Comparison of ENCODE assay signal across 8 mouse cellular contexts in the genomic region with DNA sequence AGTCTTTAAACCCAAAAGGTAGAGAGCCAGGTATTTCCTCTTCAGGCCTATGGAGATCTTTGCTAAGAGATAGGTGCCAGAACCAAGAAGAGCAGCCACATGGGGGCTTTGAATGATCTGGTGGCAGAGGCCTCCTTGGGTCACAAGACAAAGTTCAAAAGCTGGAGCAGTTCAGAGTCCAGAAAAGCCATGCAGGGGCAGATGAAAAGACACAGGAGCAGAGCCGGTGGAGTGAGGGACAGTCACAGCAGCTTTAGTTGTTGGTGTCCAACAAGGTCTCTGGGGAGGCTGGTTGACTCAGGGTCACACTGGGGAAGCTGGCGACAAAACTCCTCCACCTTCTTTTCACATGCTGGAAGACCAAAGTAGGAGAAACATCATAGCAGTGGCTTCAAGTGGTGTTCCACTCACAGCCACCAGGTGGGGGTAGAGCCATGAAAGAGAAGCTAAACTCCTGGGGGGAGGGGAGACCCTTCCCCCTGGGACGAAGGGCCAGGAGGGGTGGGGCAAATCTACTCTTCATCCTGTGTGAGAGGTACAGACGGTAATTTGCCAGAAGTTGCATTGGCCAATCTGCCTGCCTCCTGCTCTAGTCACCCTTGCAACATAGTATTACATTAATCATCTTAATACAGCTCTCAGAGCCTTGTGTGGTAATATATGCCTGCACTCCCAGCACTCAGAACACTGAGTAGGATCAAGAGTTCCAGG. TPM values are rescaled to one million over a fixed set of nuclear protein-coding genes. Genes with fewer than 3 reads are reported as not detected.
DNase-seq lines count a peak whose midpoint lies in the region; ATAC-seq and TF ChIP-seq lines count a peak whose summit lies in the region.

No protein-coding gene starts in this region.

- H3K27me3 ChIP-seq in midbrain, embryonic 11.5 days (ENCODE audit: control insufficient read depth, insufficient read depth, low read length), result no peaks in the 10 kb centered on the region
- H3K27me3 ChIP-seq in small intestine, adult 2 months (ENCODE audit: control insufficient read depth, insufficient read depth, low read length), result no peaks in the 10 kb centered on the region

- H3K9me3 ChIP-seq in midbrain, embryonic 11.5 days (ENCODE audit: control insufficient read depth, low read length), result no peaks in the 10 kb centered on the region

- intact Hi-C loops in heart, postnatal 25 days (cut with DNase I), result loop anchor here (2.0 to 5.0 kb wide), 2 partner anchors 125 to 245 kb away; no protein-coding TSS in a partner anchor
- intact Hi-C loops in gastrocnemius, adult 2 months (cut with DNase I), result loop anchor here (2.0 to 10.0 kb wide), 4 partner anchors 90 to 357 kb away; partner anchors contain the start of gene Ctsf
- intact Hi-C loops in left cerebral cortex, postnatal 36 days (cut with DNase I), result loop anchor here (5.0 kb wide), 2 partner anchors 130 to 245 kb away; partner anchors contain the start of gene Rce1

- 0 out of 2 replicates have a peak, but pooled peaks have one; percentile 0 for TF ChIP-seq POLR2A in small intestine, adult 2 months (IDR thresholded peaks at IDR 0.05; ENCODE audit: low read depth, low read length)

- no peaks in the 10 kb centered on the region for H3K36me3 ChIP-seq in midbrain, embryonic 11.5 days (ENCODE audit: control insufficient read depth, insufficient read depth, low read length)
- no peaks in the 10 kb centered on the region for H3K36me3 ChIP-seq in small intestine, adult 2 months (ENCODE audit: control insufficient read depth, insufficient read depth, low read length)

- 0% methylated on average over 4 of the region's 4 CpGs for WGBS in midbrain, embryonic 11.5 days
- 4% methylated on average over 4 of the region's 4 CpGs for WGBS in small intestine, adult 2 months

- peak; percentile 57 for ATAC-seq in midbrain, embryonic 11.5 days (ENCODE audit: low FRiP score)

- no peak overlapping the region for H3K4me3 ChIP-seq in gastrocnemius, adult 2 months
- no peak overlapping the region for H3K4me3 ChIP-seq in midbrain, embryonic 11.5 days (ENCODE audit: low read depth, low read length)
- H3K4me3 ChIP-seq in small intestine, adult 2 months (ENCODE audit: low read depth, low read length), result peak overlapping the region; percentile 71

- H3K4me1 ChIP-seq in midbrain, embryonic 11.5 days (ENCODE audit: control insufficient read depth, insufficient read depth, low read length), result no peaks in the 10 kb centered on the region
- peaks cover 36% of the 10 kb centered on the region for H3K4me1 ChIP-seq in small intestine, adult 2 months (ENCODE audit: control insufficient read depth, insufficient read depth, insufficient read length, low read length)

- TF ChIP-seq CTCF in gastrocnemius, adult 2 months (IDR thresholded peaks at IDR 0.05), result peak; percentile 96
- TF ChIP-seq CTCF in small intestine, adult 2 months (IDR thresholded peaks at IDR 0.05; ENCODE audit: extremely low read depth, insufficient read length, insufficient replicate concordance, low read depth, low read length), result peak; percentile 88; the same call in 1 of the 2 replicates

- peak; percentile 94 for DNase-seq in heart, adult 11 months
- DNase-seq in heart, postnatal 25 days (ENCODE audit: low spot score), result no peak
- peak; percentile 66 to 83 for DNase-seq in cerebellum, postnatal 4 days (ENCODE audit: low spot score in 2 of 2)
- DNase-seq in gastrocnemius, adult 2 months, result peak; percentile 71
- DNase-seq in induced T-regulatory cell, adult 2 months (ENCODE audit: low read depth), result peak; percentile 83
- DNase-seq in left cerebral cortex, postnatal 36 days (ENCODE audit: low spot score in 2 of 2), result peak; percentile 55 to 62
- peak; percentile 98 for DNase-seq in midbrain, embryonic 11.5 days (ENCODE audit: low spot score, missing footprints)

- peak overlapping the region; percentile 7; the same call in 1 of the 2 replicates for H3K4me2 ChIP-seq in midbrain, embryonic 11.5 days

- H3K9ac ChIP-seq in midbrain, embryonic 11.5 days (ENCODE audit: low read length), result no peak overlapping the region

- peak overlapping the region; percentile 60 for H3K27ac ChIP-seq in gastrocnemius, adult 2 months
- H3K27ac ChIP-seq in midbrain, embryonic 11.5 days (ENCODE audit: low read depth, low read length), result no peak overlapping the region
- peak overlapping the region; percentile 98 for H3K27ac ChIP-seq in small intestine, adult 2 months (ENCODE audit: insufficient read depth, low read depth, low read length)

RNA-seq across cellular contexts. Expression of gene 2010003K11Rik, which starts 1.0 kb away (rescaled TPM):
- under 1 TPM in 1 of 2 experiments, not detected in 1; 0.22 TPM for total RNA-seq in heart, postnatal 25 days (2021)
- not detected for total RNA-seq in gastrocnemius, adult 2 months (2021)
- not detected for total RNA-seq in left cerebral cortex, postnatal 36 days (2021)
- polyA plus RNA-seq in midbrain, embryonic 11.5 days (2014; fragmentation: Nextera tagmentation; extraction: Ambion mirVana), result not detected in 2 replicates
- 84.7 and 128 TPM in 2 replicates for polyA plus RNA-seq in small intestine, adult 2 months (2012; rRNA removed)

RNA-seq across cellular contexts. Expression of gene Pcx, which starts 12.9 kb away (rescaled TPM):
- total RNA-seq in heart, postnatal 25 days (2021), result 10 to 100 TPM; 30.9 to 36.8 TPM
- 100 to 1,000 TPM in 1 of 2 experiments, 10 to 100 TPM in 1; 94.6 to 119 TPM for total RNA-seq in gastrocnemius, adult 2 months (2021)
- total RNA-seq in left cerebral cortex, postnatal 36 days (2021), result 10 to 100 TPM; 73.3 TPM
- polyA plus RNA-seq in midbrain, embryonic 11.5 days (2014; fragmentation: Nextera tagmentation; extraction: Ambion mirVana), result 13.8 and 14.0 TPM in 2 replicates
- polyA plus RNA-seq in small intestine, adult 2 months (2012; rRNA removed), result 31.3 and 44.9 TPM in 2 replicates

RNA-seq across cellular contexts. Expression of gene Syt12, which starts 20.2 kb away (rescaled TPM):
- 1 to 10 TPM; 5.0 to 6.7 TPM for total RNA-seq in heart, postnatal 25 days (2021)
- total RNA-seq in gastrocnemius, adult 2 months (2021), result 1 to 10 TPM; 6.8 to 7.6 TPM
- total RNA-seq in left cerebral cortex, postnatal 36 days (2021), result 10 to 100 TPM; 35.2 to 38.8 TPM
- 0.62 and 1.0 TPM in 2 replicates for polyA plus RNA-seq in midbrain, embryonic 11.5 days (2014; fragmentation: Nextera tagmentation; extraction: Ambion mirVana)
- 9.3 and 41.8 TPM in 2 replicates for polyA plus RNA-seq in small intestine, adult 2 months (2012; rRNA removed)

RNA-seq across cellular contexts. Expression of gene Rhod, which starts 58.2 kb away (rescaled TPM):
- total RNA-seq in heart, postnatal 25 days (2021), result 1 to 10 TPM; 4.6 to 6.4 TPM
- total RNA-seq in gastrocnemius, adult 2 months (2021), result under 1 TPM; 0.28 to 0.73 TPM
- under 1 TPM; 0.32 to 0.86 TPM for total RNA-seq in left cerebral cortex, postnatal 36 days (2021)
- 10.9 and 11.1 TPM in 2 replicates for polyA plus RNA-seq in midbrain, embryonic 11.5 days (2014; fragmentation: Nextera tagmentation; extraction: Ambion mirVana)
- polyA plus RNA-seq in small intestine, adult 2 months (2012; rRNA removed), result 56.0 and 168 TPM in 2 replicates

Comparison
In these comparisons a context has a peak if more than half of its experiments do, and no peak if none do; other contexts are left out.
1. RNA of gene Syt12, which starts 20.2 kb away (total RNA-seq): 35.2 to 38.8 TPM in left cerebral cortex, postnatal 36 days; 6.8 to 7.6 TPM in gastrocnemius, adult 2 months and 5.0 to 6.7 TPM in heart, postnatal 25 days; every median in the first group is over 4 times any median in the second.